Mouse (Mus musculus): ENCODE measurements around the gene Il12rb2.

- no peak for TF ChIP-seq CTCF (IDR thresholded peaks at IDR 0.05; ENCODE audit: low read depth)
- no peak for TF ChIP-seq EP300 (IDR thresholded peaks at IDR 0.05; ENCODE audit: low read depth)
Observed at GRCm38 (mm10) chr6:67416557-67416956, 40.6 kb upstream of the Il12rb2 start.
